Mouse (Mus musculus) midbrain, embryonic 11.5 days (tissue): ENCODE results near the gene Fbxl12. TPM values are rescaled to one million over a fixed set of nuclear protein-coding genes. Genes with fewer than 3 reads are reported as not detected.

Source experiments
- polyA plus RNA-seq: library from polyadenylated mRNA; unstranded; fragments of >200 nt; fragmentation: Nextera tagmentation; extraction: Ambion mirVana; gene quantifications from 2 replicates; pipeline ENCODE4 v1.2.1, GENCODE M21; 2014

The Fbxl12 gene
- polyA plus RNA-seq, 1 experiment from 2014 or later: 12.0 TPM

Other genes with a start within 250 kb of the Fbxl12 start
- 30.9 and 34.9 TPM in 2 replicates for gene Zfp26, start 184.6 kb downstream of the Fbxl12 start, polyA plus RNA-seq
- gene Zfp426, start 152.0 kb downstream of the Fbxl12 start, polyA plus RNA-seq: 37.3 and 41.7 TPM in 2 replicates
- gene Zfp266, start 123.3 kb downstream of the Fbxl12 start, polyA plus RNA-seq: 127 and 140 TPM in 2 replicates
- gene Zfp846, start 63.5 kb downstream of the Fbxl12 start, polyA plus RNA-seq: 23.8 and 24.8 TPM in 2 replicates
- gene Ubl5, start 1.9 kb downstream of the Fbxl12 start, polyA plus RNA-seq: 459 TPM in 2 replicates
- 60.8 and 64.6 TPM in 2 replicates for gene Pin1, start 7.3 kb upstream of the Fbxl12 start, polyA plus RNA-seq
- 33.6 and 35.3 TPM in 2 replicates for gene Olfm2, start 101.6 kb upstream of the Fbxl12 start, polyA plus RNA-seq
- gene Col5a3, start 170.3 kb upstream of the Fbxl12 start, polyA plus RNA-seq: 0.38 and 0.43 TPM in 2 replicates
- gene Rdh8, start 173.7 kb upstream of the Fbxl12 start, polyA plus RNA-seq: not detected in 2 replicates
- 0.45 and 0.66 TPM in 2 replicates for gene A230050P20Rik, start 223.9 kb upstream of the Fbxl12 start, polyA plus RNA-seq
- 5.0 and 6.1 TPM in 2 replicates for gene Angptl6, start 235.0 kb upstream of the Fbxl12 start, polyA plus RNA-seq
- 52.3 and 57.1 TPM in 2 replicates for gene Ppan, start 243.4 kb upstream of the Fbxl12 start, polyA plus RNA-seq